Mouse (Mus musculus) lung, postnatal 0 days (tissue): ENCODE data around the gene Dus1l.

Experiments used
- CTCF ChIP-seq: IDR thresholded peaks from 2 replicates; pipeline ENCODE4 v1.5.1; 2016; ENCODE audit warnings: antibody characterized with exemption, mild to moderate bottlenecking
- EP300 ChIP-seq: IDR thresholded peaks from 2 replicates; pipeline ENCODE4 v1.6.1; 2016; ENCODE audit warnings: antibody characterized with exemption, mild to moderate bottlenecking, control low read depth

GRCm38 (mm10) chr11:120785145-120785544 lies 11.1 kb downstream of the Dus1l start:
- TF ChIP-seq CTCF (no peak), EP300 (no peak)
